ENCODE assay signal across 38 mouse cellular contexts in genomic region chr1:133351762-133352161, GRCm38 (mm10). TPM values are rescaled to one million over a fixed set of nuclear protein-coding genes. Genes with fewer than 3 reads are reported as not detected.
DNase-seq lines count a peak whose midpoint lies in the region; ATAC-seq and TF ChIP-seq lines count a peak whose summit lies in the region.
"Had no signal": no experiment of that assay in that cellular context is flagged by ENCODE, and none has a peak within 500 bp of the region (broad histone marks: within the 10 kb centered on the region; RNA-seq: fewer than 3 reads in every experiment).

No protein-coding gene starts in this region.

- H3K4me2 ChIP-seq in forebrain, embryonic 14.5 days (ENCODE audit: low read length) = no peak overlapping the region
- H3K4me2 ChIP-seq in forebrain, embryonic 13.5 days = no peak overlapping the region
- no peak overlapping the region for H3K4me2 ChIP-seq in midbrain, embryonic 14.5 days (ENCODE audit: low read length)
- H3K4me2 ChIP-seq in midbrain, postnatal 0 days (ENCODE audit: low read depth, low read length, poor library complexity, severe bottlenecking) = no peak overlapping the region
- no peak overlapping the region for H3K4me2 ChIP-seq in embryonic facial prominence, embryonic 14.5 days (ENCODE audit: low read depth, low read length)
- no peak overlapping the region for H3K4me2 ChIP-seq in stomach, postnatal 0 days (replicated peaks; ENCODE audit: low read depth)
- H3K4me2 ChIP-seq: heart, embryonic 13.5 days; intestine, embryonic 15.5 days; liver, embryonic 12.5 days; midbrain, embryonic 15.5 days; neural tube, embryonic 12.5 days; stomach, embryonic 15.5 days had no signal

- no peak overlapping the region for H3K27ac ChIP-seq in forebrain, embryonic 14.5 days (ENCODE audit: low read depth, low read length)
- no peak overlapping the region for H3K27ac ChIP-seq in forebrain, embryonic 13.5 days
- H3K27ac ChIP-seq in midbrain, embryonic 14.5 days (replicated peaks; ENCODE audit: low read depth, low read length) = no peak overlapping the region
- no peak overlapping the region for H3K27ac ChIP-seq in midbrain, postnatal 0 days (ENCODE audit: low read depth, low read length)
- no peak overlapping the region for H3K27ac ChIP-seq in embryonic facial prominence, embryonic 14.5 days (replicated peaks; ENCODE audit: low read depth, low read length)
- H3K27ac ChIP-seq in stomach, postnatal 0 days (replicated peaks) = no peak overlapping the region
- H3K27ac ChIP-seq: heart, embryonic 13.5 days; intestine, embryonic 15.5 days; liver, embryonic 12.5 days; midbrain, embryonic 15.5 days; neural tube, embryonic 12.5 days; stomach, embryonic 15.5 days had no signal

- no peak for TF ChIP-seq EP300 in stomach, postnatal 0 days (optimal IDR thresholded peaks at IDR 0.05)

- no peaks in the 10 kb centered on the region for H3K27me3 ChIP-seq in forebrain, embryonic 14.5 days (replicated peaks; ENCODE audit: control insufficient read depth, insufficient read depth, low read length)
- H3K27me3 ChIP-seq in forebrain, embryonic 13.5 days = 0 out of 2 replicates have a peak, but pooled peaks cover 8% of the 10 kb centered on the region
- no peaks in the 10 kb centered on the region for H3K27me3 ChIP-seq in midbrain, embryonic 14.5 days (ENCODE audit: control insufficient read depth, insufficient read depth, low read length)
- no peaks in the 10 kb centered on the region for H3K27me3 ChIP-seq in midbrain, postnatal 0 days (ENCODE audit: insufficient read depth, low read length)
- H3K27me3 ChIP-seq in embryonic facial prominence, embryonic 14.5 days (replicated peaks; ENCODE audit: control insufficient read depth, insufficient read depth, low read length) = no peaks in the 10 kb centered on the region
- H3K27me3 ChIP-seq in stomach, postnatal 0 days (ENCODE audit: control insufficient read depth, insufficient read depth, low read length) = no peaks in the 10 kb centered on the region
- H3K27me3 ChIP-seq: intestine, embryonic 15.5 days; midbrain, embryonic 15.5 days; neural tube, embryonic 12.5 days had no signal

- no peak for ATAC-seq in forebrain, embryonic 14.5 days
- ATAC-seq in forebrain, embryonic 13.5 days = no peak
- no peak for ATAC-seq in midbrain, embryonic 14.5 days (ENCODE audit: low FRiP score, low TSS enrichment)
- no peak; the same call in 1 of the 2 replicates for ATAC-seq in midbrain, postnatal 0 days (ENCODE audit: low FRiP score)
- 0 out of 2 replicates have a peak, but pooled peaks have one; percentile 27 for ATAC-seq in embryonic facial prominence, embryonic 14.5 days (ENCODE audit: low read depth)
- ATAC-seq in stomach, postnatal 0 days (ENCODE audit: low FRiP score, low TSS enrichment) = no peak
- ATAC-seq: hindbrain, embryonic 16.5 days; intestine, embryonic 15.5 days; liver, embryonic 12.5 days; liver, postnatal 0 days; midbrain, embryonic 15.5 days; Patski had no signal

- H3K4me1 ChIP-seq in forebrain, embryonic 14.5 days (ENCODE audit: control insufficient read depth, insufficient read depth, low read length) = no peaks in the 10 kb centered on the region
- H3K4me1 ChIP-seq in forebrain, embryonic 13.5 days = peaks cover 6% of the 10 kb centered on the region
- H3K4me1 ChIP-seq in midbrain, embryonic 14.5 days (ENCODE audit: control insufficient read depth, insufficient read depth, low read length) = 0 out of 2 replicates have a peak, but pooled peaks cover 4% of the 10 kb centered on the region
- no peaks in the 10 kb centered on the region for H3K4me1 ChIP-seq in midbrain, postnatal 0 days (ENCODE audit: insufficient read depth, low read length)
- no peaks in the 10 kb centered on the region for H3K4me1 ChIP-seq in embryonic facial prominence, embryonic 14.5 days (ENCODE audit: control insufficient read depth, insufficient read depth, low read length)
- H3K4me1 ChIP-seq in stomach, postnatal 0 days (replicated peaks; ENCODE audit: control insufficient read depth, insufficient read depth) = 0 out of 2 replicates have a peak, but pooled peaks cover 3% of the 10 kb centered on the region
- H3K4me1 ChIP-seq: neural tube, embryonic 12.5 days; stomach, embryonic 15.5 days had no signal

- WGBS in forebrain, embryonic 14.5 days = 58% methylated on average over 9 of the region's 9 CpGs
- 51% methylated on average over 9 of the region's 9 CpGs for WGBS in forebrain, embryonic 13.5 days
- WGBS in midbrain, embryonic 14.5 days = 29% methylated on average over 9 of the region's 9 CpGs
- 23% methylated on average over 9 of the region's 9 CpGs for WGBS in midbrain, postnatal 0 days
- 42% methylated on average over 9 of the region's 9 CpGs for WGBS in embryonic facial prominence, embryonic 14.5 days
- 55% methylated on average over 9 of the region's 9 CpGs for WGBS in stomach, postnatal 0 days

- peak; percentile 52 for DNase-seq in forebrain, embryonic 14.5 days (ENCODE audit: low spot score)
- DNase-seq in midbrain, embryonic 14.5 days = peak; percentile 63
- DNase-seq in midbrain, postnatal 0 days (ENCODE audit: low spot score) = no peak
- peak; percentile 37 for DNase-seq in embryonic facial prominence, embryonic 14.5 days (ENCODE audit: low spot score)
- peak; percentile 6 for DNase-seq in stomach, postnatal 0 days (ENCODE audit: low spot score)
- no peak for DNase-seq in cerebellum, postnatal 10 days
- DNase-seq: adrenal gland, postnatal 14 days; cerebellum, adult 11-12 months; cerebellum, adult 9-11 months; heart, postnatal 10 days; kidney, adult 2 months; kidney, postnatal 36 days; layer of hippocampus, postnatal 36 days; left cerebral cortex, postnatal 4 days; liver, postnatal 0 days; lung, postnatal 36 days; right cerebral cortex, adult 18-20 months; thymus, postnatal 25 days had no signal

- H3K36me3 ChIP-seq in forebrain, embryonic 14.5 days (ENCODE audit: control insufficient read depth, insufficient read depth, low read length) = no peaks in the 10 kb centered on the region
- no peaks in the 10 kb centered on the region for H3K36me3 ChIP-seq in forebrain, embryonic 13.5 days (ENCODE audit: poor library complexity, severe bottlenecking)
- no peaks in the 10 kb centered on the region for H3K36me3 ChIP-seq in midbrain, embryonic 14.5 days (ENCODE audit: control insufficient read depth, insufficient read depth, low read length)
- no peaks in the 10 kb centered on the region for H3K36me3 ChIP-seq in midbrain, postnatal 0 days (ENCODE audit: insufficient read depth, low read length)
- no peaks in the 10 kb centered on the region for H3K36me3 ChIP-seq in embryonic facial prominence, embryonic 14.5 days (ENCODE audit: control insufficient read depth, insufficient read depth, low read length)
- no peaks in the 10 kb centered on the region for H3K36me3 ChIP-seq in stomach, postnatal 0 days (ENCODE audit: control insufficient read depth, insufficient read depth, low read length)
- H3K36me3 ChIP-seq: heart, embryonic 13.5 days; intestine, embryonic 15.5 days; liver, embryonic 12.5 days; midbrain, embryonic 15.5 days; neural tube, embryonic 12.5 days; stomach, embryonic 15.5 days had no signal

- no peak overlapping the region for H3K4me3 ChIP-seq in forebrain, embryonic 14.5 days (ENCODE audit: low read depth, low read length)
- no peak overlapping the region for H3K4me3 ChIP-seq in forebrain, embryonic 13.5 days
- H3K4me3 ChIP-seq in midbrain, embryonic 14.5 days (replicated peaks; ENCODE audit: low read depth, low read length) = no peak overlapping the region
- H3K4me3 ChIP-seq in midbrain, postnatal 0 days (ENCODE audit: low read depth, low read length) = no peak overlapping the region
- H3K4me3 ChIP-seq in embryonic facial prominence, embryonic 14.5 days (ENCODE audit: low read depth, low read length) = no peak overlapping the region
- no peak overlapping the region for H3K4me3 ChIP-seq in stomach, postnatal 0 days (ENCODE audit: low read depth, low read length)
- H3K4me3 ChIP-seq: heart, embryonic 13.5 days; intestine, embryonic 15.5 days; liver, embryonic 12.5 days; midbrain, embryonic 15.5 days; myocyte; neural tube, embryonic 12.5 days; stomach, embryonic 15.5 days had no signal

- H3K9me3 ChIP-seq in forebrain, embryonic 14.5 days (replicated peaks; ENCODE audit: control insufficient read depth, low read length) = no peaks in the 10 kb centered on the region
- H3K9me3 ChIP-seq in forebrain, embryonic 13.5 days (replicated peaks) = no peaks in the 10 kb centered on the region
- H3K9me3 ChIP-seq in midbrain, embryonic 14.5 days (ENCODE audit: control insufficient read depth, low read length) = no peaks in the 10 kb centered on the region
- H3K9me3 ChIP-seq in midbrain, postnatal 0 days (ENCODE audit: low read length) = no peaks in the 10 kb centered on the region
- no peaks in the 10 kb centered on the region for H3K9me3 ChIP-seq in embryonic facial prominence, embryonic 14.5 days (ENCODE audit: control insufficient read depth, low read length)
- no peaks in the 10 kb centered on the region for H3K9me3 ChIP-seq in stomach, postnatal 0 days (ENCODE audit: control insufficient read depth, low read length)
- H3K9me3 ChIP-seq: heart, embryonic 13.5 days; intestine, embryonic 15.5 days; liver, embryonic 12.5 days; midbrain, embryonic 15.5 days; neural tube, embryonic 12.5 days; stomach, embryonic 15.5 days had no signal

- no peak for TF ChIP-seq CTCF in midbrain, postnatal 0 days (IDR thresholded peaks at IDR 0.05)
- TF ChIP-seq CTCF in stomach, postnatal 0 days (IDR thresholded peaks at IDR 0.05; ENCODE audit: low read depth) = no peak

- no peak overlapping the region for H3K9ac ChIP-seq in forebrain, embryonic 14.5 days (ENCODE audit: low read length)
- no peak overlapping the region for H3K9ac ChIP-seq in forebrain, embryonic 13.5 days
- H3K9ac ChIP-seq in midbrain, embryonic 14.5 days (replicated peaks; ENCODE audit: low read length) = no peak overlapping the region
- no peak overlapping the region for H3K9ac ChIP-seq in midbrain, postnatal 0 days (replicated peaks; ENCODE audit: low read length, poor library complexity, severe bottlenecking)
- H3K9ac ChIP-seq in embryonic facial prominence, embryonic 14.5 days (ENCODE audit: low read depth, low read length) = no peak overlapping the region
- H3K9ac ChIP-seq in stomach, postnatal 0 days (ENCODE audit: low read length) = no peak overlapping the region
- H3K9ac ChIP-seq: heart, embryonic 13.5 days; intestine, embryonic 15.5 days; liver, embryonic 12.5 days; liver, postnatal 0 days; midbrain, embryonic 15.5 days; neural tube, embryonic 12.5 days; stomach, embryonic 15.5 days had no signal

RNA-seq across cellular contexts. Expression of gene Ren1, which starts 1.5 kb away (rescaled TPM):
- polyA plus RNA-seq in forebrain, embryonic 14.5 days (2014; fragmentation: Nextera tagmentation; extraction: Ambion mirVana) = 0.22 TPM in 1 of 2 replicates, not detected in the other
- not detected in 2 replicates for polyA plus RNA-seq in forebrain, embryonic 13.5 days (2015; fragmentation: Nextera tagmentation; extraction: Ambion mirVana)
- polyA plus RNA-seq in midbrain, embryonic 14.5 days (2014; fragmentation: Nextera tagmentation; extraction: Ambion mirVana) = not detected in 2 replicates
- total RNA-seq in midbrain, postnatal 0 days (2014; rRNA removed) = 0.14 TPM in 1 of 2 replicates, not detected in the other
- 0.23 TPM in 1 of 2 replicates, not detected in the other for polyA plus RNA-seq in midbrain, postnatal 0 days (2015; fragmentation: Nextera tagmentation; extraction: Ambion mirVana)
- 5.9 and 6.6 TPM in 2 replicates for polyA plus RNA-seq in embryonic facial prominence, embryonic 14.5 days (2014; fragmentation: Nextera tagmentation; extraction: Ambion mirVana)
- 2.9 and 6.1 TPM in 2 replicates for polyA plus RNA-seq in stomach, postnatal 0 days (2015; fragmentation: Nextera tagmentation; extraction: Ambion mirVana)
- total RNA-seq: common myeloid progenitor, adult 5-6 weeks; gastrocnemius, adult 8-10 months; hematopoietic stem cell, adult 5-6 weeks; layer of hippocampus, adult 8-10 months; layer of hippocampus, postnatal 36 days; left cerebral cortex, postnatal 4 days; megakaryocyte, adult 5-6 weeks had no signal
- polyA plus RNA-seq: midbrain, embryonic 15.5 days; myocyte; Patski had no signal

RNA-seq across cellular contexts. Expression of gene Etnk2, which starts 11.6 kb away (rescaled TPM):
- 4.2 and 5.0 TPM in 2 replicates for polyA plus RNA-seq in forebrain, embryonic 14.5 days (2014; fragmentation: Nextera tagmentation; extraction: Ambion mirVana)
- 2.9 TPM in 2 replicates for polyA plus RNA-seq in forebrain, embryonic 13.5 days (2015; fragmentation: Nextera tagmentation; extraction: Ambion mirVana)
- 11.2 and 15.6 TPM in 2 replicates for polyA plus RNA-seq in midbrain, embryonic 14.5 days (2014; fragmentation: Nextera tagmentation; extraction: Ambion mirVana)
- 49.8 and 52.0 TPM in 2 replicates for total RNA-seq in midbrain, postnatal 0 days (2014; rRNA removed)
- polyA plus RNA-seq in midbrain, postnatal 0 days (2015; fragmentation: Nextera tagmentation; extraction: Ambion mirVana) = 34.5 and 37.2 TPM in 2 replicates
- 3.3 and 3.4 TPM in 2 replicates for polyA plus RNA-seq in embryonic facial prominence, embryonic 14.5 days (2014; fragmentation: Nextera tagmentation; extraction: Ambion mirVana)
- 2.8 and 4.2 TPM in 2 replicates for polyA plus RNA-seq in stomach, postnatal 0 days (2015; fragmentation: Nextera tagmentation; extraction: Ambion mirVana)
- total RNA-seq: common myeloid progenitor, adult 5-6 weeks; hematopoietic stem cell, adult 5-6 weeks; megakaryocyte, adult 5-6 weeks had no signal

RNA-seq across cellular contexts. Expression of gene Kiss1, which starts 30.1 kb away (rescaled TPM):
- not detected in 2 replicates for polyA plus RNA-seq in forebrain, embryonic 14.5 days (2014; fragmentation: Nextera tagmentation; extraction: Ambion mirVana)
- polyA plus RNA-seq in forebrain, embryonic 13.5 days (2015; fragmentation: Nextera tagmentation; extraction: Ambion mirVana) = not detected in 2 replicates
- not detected in 2 replicates for polyA plus RNA-seq in midbrain, embryonic 14.5 days (2014; fragmentation: Nextera tagmentation; extraction: Ambion mirVana)
- total RNA-seq in midbrain, postnatal 0 days (2014; rRNA removed) = not detected in 2 replicates
- polyA plus RNA-seq in midbrain, postnatal 0 days (2015; fragmentation: Nextera tagmentation; extraction: Ambion mirVana) = 0.47 and 2.6 TPM in 2 replicates
- polyA plus RNA-seq in embryonic facial prominence, embryonic 14.5 days (2014; fragmentation: Nextera tagmentation; extraction: Ambion mirVana) = not detected in 2 replicates
- not detected in 2 replicates for polyA plus RNA-seq in stomach, postnatal 0 days (2015; fragmentation: Nextera tagmentation; extraction: Ambion mirVana)
- total RNA-seq: adrenal gland, postnatal 14 days; common myeloid progenitor, adult 5-6 weeks; gastrocnemius, adult 8-10 months; heart, adult 8-10 months; heart, postnatal 10 days; hematopoietic stem cell, adult 5-6 weeks; layer of hippocampus, adult 8-10 months; layer of hippocampus, postnatal 36 days; left cerebral cortex, postnatal 4 days; megakaryocyte, adult 5-6 weeks; MEL had no signal
- polyA plus RNA-seq: gonadal fat pad, adult 2 months; heart, embryonic 13.5 days; hindbrain, embryonic 16.5 days; intestine, embryonic 15.5 days; kidney, adult 2 months; kidney, embryonic 16.5 days; limb, embryonic 14.5 days; liver, embryonic 12.5 days; liver, postnatal 0 days; midbrain, embryonic 15.5 days; myocyte; neural tube, embryonic 12.5 days; Patski; stomach, embryonic 15.5 days had no signal

RNA-seq across cellular contexts. Expression of gene Golt1a, which starts 42.2 kb away (rescaled TPM):
- not detected in 2 replicates for polyA plus RNA-seq in forebrain, embryonic 14.5 days (2014; fragmentation: Nextera tagmentation; extraction: Ambion mirVana)
- polyA plus RNA-seq in forebrain, embryonic 13.5 days (2015; fragmentation: Nextera tagmentation; extraction: Ambion mirVana) = not detected in 2 replicates
- not detected in 2 replicates for polyA plus RNA-seq in midbrain, embryonic 14.5 days (2014; fragmentation: Nextera tagmentation; extraction: Ambion mirVana)
- total RNA-seq in midbrain, postnatal 0 days (2014; rRNA removed) = not detected in 2 replicates
- not detected in 2 replicates for polyA plus RNA-seq in midbrain, postnatal 0 days (2015; fragmentation: Nextera tagmentation; extraction: Ambion mirVana)
- polyA plus RNA-seq in embryonic facial prominence, embryonic 14.5 days (2014; fragmentation: Nextera tagmentation; extraction: Ambion mirVana) = not detected in 2 replicates
- 7.6 and 10.8 TPM in 2 replicates for polyA plus RNA-seq in stomach, postnatal 0 days (2015; fragmentation: Nextera tagmentation; extraction: Ambion mirVana)
- total RNA-seq: common myeloid progenitor, adult 5-6 weeks; gastrocnemius, adult 8-10 months; heart, adult 8-10 months; heart, postnatal 10 days; hematopoietic stem cell, adult 5-6 weeks; layer of hippocampus, adult 8-10 months; layer of hippocampus, postnatal 36 days; megakaryocyte, adult 5-6 weeks; MEL had no signal
- polyA plus RNA-seq: hindbrain, embryonic 16.5 days; limb, embryonic 14.5 days; midbrain, embryonic 15.5 days; myocyte; neural tube, embryonic 12.5 days had no signal

Comparison
In these comparisons a context has a peak if more than half of its experiments do, and no peak if none do; other contexts are left out.
1. DNase-seq: peak in forebrain, embryonic 14.5 days (single experiment), midbrain, embryonic 14.5 days (single experiment), embryonic facial prominence, embryonic 14.5 days (single experiment) and stomach, postnatal 0 days (single experiment); none in midbrain, postnatal 0 days (single experiment) and cerebellum, postnatal 10 days (0 of 2).